In genomic region chr1:185454144-185454543, GRCm38 (mm10) we compare ENCODE assay signal across 8 mouse cellular contexts. TPM values are rescaled to one million over a fixed set of nuclear protein-coding genes. Genes with fewer than 3 reads are reported as not detected.
DNase-seq lines count a peak whose midpoint lies in the region; ATAC-seq lines count a peak whose summit lies in the region.

No protein-coding gene starts in this region.

- no peaks in the 10 kb centered on the region for H3K36me3 ChIP-seq in kidney, embryonic 14.5 days (ENCODE audit: control insufficient read depth, insufficient read depth, low read length)
- H3K36me3 ChIP-seq in embryonic facial prominence, embryonic 14.5 days (ENCODE audit: control insufficient read depth, insufficient read depth, low read length): no peaks in the 10 kb centered on the region
- H3K36me3 ChIP-seq in intestine, embryonic 16.5 days (ENCODE audit: control insufficient read depth, insufficient read depth, low read length): no peaks in the 10 kb centered on the region
- no peaks in the 10 kb centered on the region for H3K36me3 ChIP-seq in neural tube, embryonic 12.5 days

- no peak for DNase-seq in kidney, postnatal 36 days
- no peak for DNase-seq in embryonic facial prominence, embryonic 14.5 days (ENCODE audit: low spot score)
- no peak for DNase-seq in c-Kit-positive CD71-positive TER-119-positive erythroid progenitor cells, embryonic 14.5 days (ENCODE audit: low spot score)
- no peak for DNase-seq in layer of hippocampus, adult 9-11 months
- DNase-seq in spleen, postnatal 36 days (ENCODE audit: low spot score in 2 of 2): no peak

- peaks cover 5% of the 10 kb centered on the region; the same call in 1 of the 2 replicates for H3K4me1 ChIP-seq in kidney, embryonic 14.5 days (ENCODE audit: control insufficient read depth, insufficient read depth, low read length)
- peaks cover 3% of the 10 kb centered on the region; the same call in 1 of the 2 replicates for H3K4me1 ChIP-seq in embryonic facial prominence, embryonic 14.5 days (ENCODE audit: control insufficient read depth, insufficient read depth, low read length)
- H3K4me1 ChIP-seq in intestine, embryonic 16.5 days (ENCODE audit: control insufficient read depth, insufficient read depth, low read length): peaks cover 15% of the 10 kb centered on the region
- peaks cover 16% of the 10 kb centered on the region for H3K4me1 ChIP-seq in neural tube, embryonic 12.5 days

- H3K27ac ChIP-seq in kidney, embryonic 14.5 days (ENCODE audit: low read depth, low read length): no peak overlapping the region
- H3K27ac ChIP-seq in embryonic facial prominence, embryonic 14.5 days (replicated peaks; ENCODE audit: low read depth, low read length): no peak overlapping the region
- H3K27ac ChIP-seq in intestine, embryonic 16.5 days (ENCODE audit: low read length): no peak overlapping the region; the same call in 1 of the 2 replicates
- H3K27ac ChIP-seq in neural tube, embryonic 12.5 days: no peak overlapping the region

- H3K9ac ChIP-seq in kidney, embryonic 14.5 days (ENCODE audit: low read depth, low read length): no peak overlapping the region
- H3K9ac ChIP-seq in embryonic facial prominence, embryonic 14.5 days (ENCODE audit: low read depth, low read length): no peak overlapping the region
- H3K9ac ChIP-seq in intestine, embryonic 16.5 days (ENCODE audit: low read depth, low read length): peak overlapping the region; percentile 63; the same call in 1 of the 2 replicates
- no peak overlapping the region for H3K9ac ChIP-seq in neural tube, embryonic 12.5 days

- no peak for ATAC-seq in kidney, embryonic 14.5 days (ENCODE audit: low FRiP score, low TSS enrichment)
- ATAC-seq in embryonic facial prominence, embryonic 14.5 days (ENCODE audit: low read depth): no peak
- ATAC-seq in intestine, embryonic 16.5 days: peak; percentile 9
- ATAC-seq in neural tube, embryonic 12.5 days (ENCODE audit: low FRiP score, low read depth): no peak

- peak overlapping the region; percentile 98 for H3K4me2 ChIP-seq in kidney, embryonic 14.5 days (replicated peaks; ENCODE audit: low read depth, low read length)
- H3K4me2 ChIP-seq in embryonic facial prominence, embryonic 14.5 days (ENCODE audit: low read depth, low read length): peak overlapping the region; percentile 98
- H3K4me2 ChIP-seq in intestine, embryonic 16.5 days (ENCODE audit: low read depth, low read length): peak overlapping the region; percentile 95
- peak overlapping the region; percentile 97 for H3K4me2 ChIP-seq in neural tube, embryonic 12.5 days (replicated peaks)

- H3K4me3 ChIP-seq in kidney, embryonic 14.5 days (ENCODE audit: low read length): peak overlapping the region; percentile 51
- H3K4me3 ChIP-seq in embryonic facial prominence, embryonic 14.5 days (ENCODE audit: low read depth, low read length): peak overlapping the region; percentile 55
- H3K4me3 ChIP-seq in intestine, embryonic 16.5 days (ENCODE audit: low read length): peak overlapping the region; percentile 51; the same call in 1 of the 2 replicates
- H3K4me3 ChIP-seq in neural tube, embryonic 12.5 days: peak overlapping the region; percentile 49; the same call in 1 of the 2 replicates

- H3K9me3 ChIP-seq in kidney, embryonic 14.5 days (ENCODE audit: control insufficient read depth, low read length): no peaks in the 10 kb centered on the region
- H3K9me3 ChIP-seq in embryonic facial prominence, embryonic 14.5 days (ENCODE audit: control insufficient read depth, low read length): no peaks in the 10 kb centered on the region
- no peaks in the 10 kb centered on the region for H3K9me3 ChIP-seq in intestine, embryonic 16.5 days (ENCODE audit: control insufficient read depth, low read length)
- no peaks in the 10 kb centered on the region for H3K9me3 ChIP-seq in neural tube, embryonic 12.5 days

- WGBS in kidney, embryonic 14.5 days: 44% methylated on average over 4 of the region's 4 CpGs
- WGBS in embryonic facial prominence, embryonic 14.5 days: 42% methylated on average over 4 of the region's 4 CpGs
- 47% methylated on average over 4 of the region's 4 CpGs for WGBS in intestine, embryonic 16.5 days
- 54% methylated on average over 4 of the region's 4 CpGs for WGBS in neural tube, embryonic 12.5 days

- peaks cover 32% of the 10 kb centered on the region for H3K27me3 ChIP-seq in kidney, embryonic 14.5 days (ENCODE audit: control insufficient read depth, insufficient read depth, low read length)
- H3K27me3 ChIP-seq in embryonic facial prominence, embryonic 14.5 days (replicated peaks; ENCODE audit: control insufficient read depth, insufficient read depth, low read length): peaks cover 40% of the 10 kb centered on the region
- H3K27me3 ChIP-seq in intestine, embryonic 16.5 days (replicated peaks; ENCODE audit: control insufficient read depth, insufficient read depth, low read length): peaks cover 20% of the 10 kb centered on the region
- H3K27me3 ChIP-seq in neural tube, embryonic 12.5 days (replicated peaks): peaks cover 39% of the 10 kb centered on the region

RNA-seq across cellular contexts. Expression of gene Slc30a10, which starts 0.5 kb away (rescaled TPM):
- polyA plus RNA-seq in kidney, embryonic 14.5 days (2014; fragmentation: Nextera tagmentation; extraction: Ambion mirVana): 0.16 and 0.22 TPM in 2 replicates
- polyA plus RNA-seq in embryonic facial prominence, embryonic 14.5 days (2014; fragmentation: Nextera tagmentation; extraction: Ambion mirVana): 0.40 and 0.50 TPM in 2 replicates
- polyA plus RNA-seq in intestine, embryonic 16.5 days (2015; fragmentation: Nextera tagmentation; extraction: Ambion mirVana): 3.0 and 3.7 TPM in 2 replicates
- 1.5 and 2.0 TPM in 2 replicates for polyA plus RNA-seq in neural tube, embryonic 12.5 days (2016; fragmentation: Nextera tagmentation; extraction: Ambion mirVana)
